Comparison of ENCODE assay signal across 7 mouse cellular contexts in the genomic region with DNA sequence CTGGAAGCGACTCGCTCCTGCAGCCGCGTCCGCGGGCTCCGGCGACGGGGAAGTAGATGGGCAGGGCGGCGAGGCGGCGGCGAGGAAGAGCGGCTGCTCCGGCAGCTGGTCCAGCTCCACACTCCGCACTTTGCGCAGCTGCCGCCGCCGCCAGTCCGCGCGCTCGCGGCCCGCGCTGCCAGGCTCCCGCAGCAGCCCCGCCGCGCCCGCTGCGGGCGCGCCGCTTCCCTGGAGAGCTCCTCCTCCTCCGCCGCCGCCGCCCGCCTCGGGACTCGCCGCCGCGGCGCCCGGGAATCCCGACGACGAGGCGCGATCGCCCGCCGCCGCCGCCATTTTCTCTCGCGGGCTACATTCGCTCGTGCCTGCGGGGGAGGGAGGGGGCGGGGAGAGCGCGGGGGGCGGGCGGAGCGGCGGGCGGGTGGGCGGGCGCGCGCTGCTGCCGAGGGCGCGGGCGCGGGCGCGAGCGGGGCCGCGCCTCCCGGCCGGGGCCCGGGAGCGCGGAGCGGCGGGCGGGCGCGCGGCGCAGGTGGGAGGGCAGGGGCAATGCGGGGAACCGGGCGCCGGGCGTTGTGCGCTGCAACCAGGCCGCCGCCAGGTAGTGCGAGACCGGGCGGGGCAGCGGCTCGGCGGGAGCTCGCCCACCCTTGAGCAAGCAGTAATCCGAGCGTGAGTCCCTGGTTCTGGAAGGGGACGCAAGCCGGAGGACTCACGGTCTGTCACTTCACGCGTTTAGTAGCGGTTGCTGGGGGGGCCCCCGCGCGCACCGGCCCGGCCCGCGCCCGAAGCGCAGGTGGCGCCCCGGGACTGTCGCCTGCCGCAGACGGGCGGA. TPM values are rescaled to one million over a fixed set of nuclear protein-coding genes. Genes with fewer than 3 reads are reported as not detected.
DNase-seq lines count a peak whose midpoint lies in the region; ATAC-seq lines count a peak whose summit lies in the region.

Map3k1 (minus strand) TSS at position 357 of the 829 bp plus-strand sequence.

- peaks cover 25% of the 10 kb centered on the region for H3K4me1 ChIP-seq in hindbrain, embryonic 14.5 days (replicated peaks; ENCODE audit: control insufficient read depth, insufficient read depth, low read length)

- H3K9ac ChIP-seq in hindbrain, embryonic 14.5 days: peak within 1 kb of the TSS; percentile 89

- no peaks in the 10 kb centered on the region for H3K9me3 ChIP-seq in hindbrain, embryonic 14.5 days (ENCODE audit: control insufficient read depth, low read length)

- ATAC-seq in hindbrain, embryonic 14.5 days (ENCODE audit: low FRiP score): peak; percentile 87
- ATAC-seq in megakaryocyte, adult 5-6 weeks (ENCODE audit: poor library complexity, severe bottlenecking): peak; percentile 52

- H3K4me2 ChIP-seq in hindbrain, embryonic 14.5 days (replicated peaks): peak within 1 kb of the TSS; percentile 93

- H3K4me3 ChIP-seq in hindbrain, embryonic 14.5 days (replicated peaks; ENCODE audit: low read length): peak within 1 kb of the TSS; percentile 96

- 0 out of 2 replicates have a peak, but pooled peaks cover 3% of the 10 kb centered on the region for H3K27me3 ChIP-seq in hindbrain, embryonic 14.5 days (ENCODE audit: control insufficient read depth, insufficient read depth, low read length)

- H3K27ac ChIP-seq in hindbrain, embryonic 14.5 days: peak within 1 kb of the TSS; percentile 99

- WGBS in hindbrain, embryonic 14.5 days: 0% methylated on average over 61 of the region's 136 CpGs

- peak; percentile 46 for DNase-seq in R1 (ENCODE audit: low read depth, low spot score)
- peak; percentile 84 for DNase-seq in cerebellum, postnatal 14 days
- DNase-seq in frontal cortex, postnatal 36 days (ENCODE audit: low spot score in 2 of 2): peak; percentile 55 to 60
- DNase-seq in hindbrain, embryonic 14.5 days (ENCODE audit: low spot score): peak; percentile 74
- peak; percentile 55 to 81 for DNase-seq in left cerebral cortex, adult 18-20 months (ENCODE audit: low spot score in 2 of 2)
- peak; percentile 80 for DNase-seq in right cerebral cortex, postnatal 25 days

- H3K36me3 ChIP-seq in hindbrain, embryonic 14.5 days (replicated peaks; ENCODE audit: control insufficient read depth, insufficient read depth): no peaks in the 10 kb centered on the region

RNA-seq across cellular contexts. Expression of gene Map3k1, which starts in this region (rescaled TPM):
- polyA plus RNA-seq in hindbrain, embryonic 14.5 days (2014; fragmentation: Nextera tagmentation; extraction: Ambion mirVana): 14.0 and 14.7 TPM in 2 replicates
- 10 to 100 TPM in 1 of 2 experiments, 1 to 10 TPM in 1; 9.0 to 10.7 TPM for total RNA-seq in left cerebral cortex, adult 18-20 months (2021)
- total RNA-seq in megakaryocyte, adult 5-6 weeks (2015): 61.5 and 62.2 TPM in 2 replicates
- 74.4 and 92.6 TPM in 2 replicates for total RNA-seq in megakaryocyte, adult 5-6 weeks (2017)

Comparison
In these comparisons a context has a peak if more than half of its experiments do, and no peak if none do; other contexts are left out.
1. Peak in every context shown above with its lines: DNase-seq, ATAC-seq, H3K4me3 ChIP-seq and H3K27ac ChIP-seq.
2. RNA of gene Map3k1 (total RNA-seq): 61.5 to 92.6 TPM in megakaryocyte, adult 5-6 weeks; 9.0 to 10.7 TPM in left cerebral cortex, adult 18-20 months; every median in the first group is over 4 times any median in the second.